Comparison of ENCODE assay signal across 8 mouse cellular contexts in the genomic region with DNA sequence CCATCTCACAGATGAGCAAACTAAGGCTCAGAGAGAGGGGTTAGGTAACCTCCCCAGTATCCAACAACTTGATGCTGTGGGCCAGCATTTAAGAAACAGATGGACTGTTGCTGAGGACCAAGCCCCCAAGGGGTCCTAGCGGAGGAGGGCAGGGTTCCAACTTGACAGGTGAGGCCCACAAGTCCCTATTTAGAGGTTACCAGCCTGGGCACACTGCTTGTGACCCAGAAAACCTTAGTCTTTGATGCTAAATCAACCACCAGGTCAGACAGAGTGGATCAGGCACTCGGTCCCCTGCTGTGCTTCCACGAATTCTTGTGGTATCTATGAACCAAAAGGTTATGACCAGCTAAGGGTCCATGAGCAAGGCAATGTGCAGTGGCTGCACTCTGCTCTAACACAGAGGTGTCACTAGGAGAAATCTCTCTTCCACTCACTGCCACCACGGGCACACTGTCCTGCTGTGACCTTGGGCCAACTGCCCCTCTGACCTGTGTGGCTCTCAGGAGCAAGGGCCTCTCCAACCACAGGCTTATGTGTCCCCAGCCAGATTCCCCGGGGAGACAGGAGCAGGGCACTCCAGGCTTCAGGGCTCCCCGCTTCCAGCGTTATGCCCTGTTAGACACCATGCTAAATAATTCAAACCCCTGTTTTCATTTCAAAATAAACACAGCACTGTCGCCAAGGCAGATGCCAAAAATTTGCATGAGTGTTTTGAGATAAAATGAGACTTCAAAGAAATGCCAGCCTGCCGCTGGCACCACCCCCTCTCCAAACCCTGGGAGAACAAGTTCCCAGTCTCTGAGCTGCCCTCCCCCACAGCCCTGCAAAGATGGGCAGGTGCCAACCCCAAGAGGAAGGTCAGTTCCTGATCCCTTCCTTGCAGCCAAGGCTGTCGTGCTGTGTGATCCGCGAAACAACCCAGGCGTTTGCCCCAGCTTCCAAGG. TPM values are rescaled to one million over a fixed set of nuclear protein-coding genes. Genes with fewer than 3 reads are reported as not detected.
DNase-seq lines count a peak whose midpoint lies in the region; TF ChIP-seq lines count a peak whose summit lies in the region.

No protein-coding gene starts in this region.

- no peak for TF ChIP-seq POLR2A in thymus, adult 2 months (IDR thresholded peaks at IDR 0.05; ENCODE audit: control insufficient read depth, extremely low read depth, insufficient read depth, low read length, poor library complexity)

- intact Hi-C loops in gastrocnemius, adult 2 months (cut with DNase I): loop anchor here (2.0 kb wide), 1 partner anchor 16 kb away; no protein-coding TSS in a partner anchor
- intact Hi-C loops in gastrocnemius, postnatal 36 days (cut with DNase I): loop anchor here (5.0 kb wide), 3 partner anchors 33 to 68 kb away; no protein-coding TSS in a partner anchor

- H3K27me3 ChIP-seq in thymus, adult 2 months (ENCODE audit: control insufficient read depth, insufficient read depth, low read length): no peaks in the 10 kb centered on the region

- DNase-seq in gastrocnemius, adult 2 months: peak; percentile 81
- no peak for DNase-seq in gastrocnemius, postnatal 36 days
- peak; percentile 93 for DNase-seq in adrenal gland, postnatal 10 days
- DNase-seq in frontal cortex, postnatal 10 days (ENCODE audit: low spot score in 2 of 2): peak; percentile 62 to 70
- DNase-seq in kidney, adult 8-10 months: peak; percentile 84 to 87
- DNase-seq in lung, postnatal 10 days: peak; percentile 90
- peak; percentile 87 for DNase-seq in testis, postnatal 14 days (ENCODE audit: low spot score)
- DNase-seq in thymus, adult 2 months: no peak

- H3K27ac ChIP-seq in gastrocnemius, adult 2 months: peak overlapping the region; percentile 80
- no peak overlapping the region for H3K27ac ChIP-seq in thymus, adult 2 months (ENCODE audit: control insufficient read depth, insufficient read depth, low read length)

- no peaks in the 10 kb centered on the region for H3K36me3 ChIP-seq in thymus, adult 2 months (ENCODE audit: control insufficient read depth, insufficient read depth, low read length)

- TF ChIP-seq CTCF in gastrocnemius, adult 2 months (IDR thresholded peaks at IDR 0.05): no peak
- TF ChIP-seq CTCF in thymus, adult 2 months (IDR thresholded peaks at IDR 0.05; ENCODE audit: borderline replicate concordance, control insufficient read depth, extremely low read depth, insufficient read depth, low read length, poor library complexity): no peak

- peak overlapping the region; percentile 31 for H3K4me3 ChIP-seq in gastrocnemius, adult 2 months
- no peak overlapping the region for H3K4me3 ChIP-seq in thymus, adult 2 months (ENCODE audit: control insufficient read depth, insufficient read depth, low read length)

- 76% methylated on average over 13 of the region's 13 CpGs for WGBS in thymus, adult 2 months

- H3K4me1 ChIP-seq in thymus, adult 2 months (replicated peaks; ENCODE audit: control insufficient read depth, insufficient read depth, low read length): peaks cover 24% of the 10 kb centered on the region

RNA-seq across cellular contexts. Expression of gene Ncor2, which starts 4.0 kb away (rescaled TPM):
- 100 to 1,000 TPM; 123 to 153 TPM for total RNA-seq in gastrocnemius, adult 2 months (2021)
- total RNA-seq in gastrocnemius, postnatal 36 days (2021): 100 to 1,000 TPM; 102 to 112 TPM
- total RNA-seq in adrenal gland, postnatal 10 days (2021): 100 to 1,000 TPM; 125 to 153 TPM
- polyA plus RNA-seq in thymus, adult 2 months (2012; rRNA removed): 75.8 and 98.4 TPM in 2 replicates

Comparison
In these comparisons a context has a peak if more than half of its experiments do, and no peak if none do; other contexts are left out.
1. DNase-seq: peak in gastrocnemius, adult 2 months (single experiment), adrenal gland, postnatal 10 days (single experiment), frontal cortex, postnatal 10 days (2 of 2), kidney, adult 8-10 months (2 of 2), lung, postnatal 10 days (single experiment) and testis, postnatal 14 days (single experiment); none in gastrocnemius, postnatal 36 days (0 of 2) and thymus, adult 2 months (single experiment).